Mouse (Mus musculus): Measurements from ENCODE around the gene Lhpp. TPM values are rescaled to one million over a fixed set of nuclear protein-coding genes. Genes with fewer than 3 reads are reported as not detected.

Lhpp gene
- polyA plus RNA-seq, 1 experiment from 2014 or later: 25.7 TPM

DNA sequence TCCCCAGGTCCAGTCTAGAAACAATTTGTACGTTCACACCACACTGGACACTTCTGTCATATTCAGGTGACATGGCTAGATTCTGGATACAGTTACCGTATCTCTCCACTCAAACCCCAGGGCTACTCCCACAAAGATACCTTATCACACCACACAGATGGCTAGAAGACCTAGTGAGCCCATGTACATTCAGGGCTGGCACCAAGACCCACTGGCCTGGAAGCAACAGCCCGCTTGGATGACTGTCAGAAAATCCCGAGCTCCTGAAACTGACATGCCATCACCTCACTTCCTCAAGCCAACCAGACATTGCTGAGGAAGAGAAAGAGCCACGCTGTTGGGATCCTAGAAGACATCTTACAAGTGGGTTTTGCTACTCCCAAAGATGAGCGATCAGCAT, 128.4 kb downstream of the Lhpp start:
- no peak overlapping the region for H3K27ac ChIP-seq (replicated peaks)
- H3K36me3 ChIP-seq: no peaks in the 10 kb centered on the region
- ATAC-seq (replicated peaks): no peak
- 89% methylated on average over 6 of the region's 6 CpGs for WGBS
- H3K27me3 ChIP-seq: no peaks in the 10 kb centered on the region
- H3K9me3 ChIP-seq: no peaks in the 10 kb centered on the region
- no peak overlapping the region for H3K4me2 ChIP-seq (replicated peaks)
- H3K4me1 ChIP-seq: peaks cover 24% of the 10 kb centered on the region
- H3K9ac ChIP-seq (replicated peaks): no peak overlapping the region
- H3K4me3 ChIP-seq: no peak overlapping the region

DNA sequence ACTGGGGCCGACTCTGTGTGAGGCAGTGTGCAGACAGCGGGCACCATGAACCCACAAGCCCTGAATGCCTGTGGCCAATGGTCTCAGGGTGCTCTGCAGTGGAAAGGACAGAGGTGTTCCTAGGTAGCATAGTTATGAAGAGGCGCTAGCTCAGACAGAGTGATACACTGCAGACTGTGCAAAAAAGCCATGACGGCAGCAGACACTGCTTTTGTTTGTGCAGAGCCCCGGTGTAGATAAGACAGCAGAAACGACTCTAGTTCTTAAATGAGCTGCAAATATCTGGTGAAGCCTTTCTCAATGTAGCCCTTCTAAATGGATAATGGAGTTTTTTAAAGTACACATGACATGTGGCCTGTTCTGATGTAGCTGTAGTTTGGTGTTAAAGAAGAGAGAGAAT, 129.4 kb downstream of the Lhpp start:
- WGBS: 89% methylated on average over 6 of the region's 6 CpGs
- Histone ChIP-seq H3K9me3 (no peaks in the 10 kb centered on the region), H3K27ac (replicated peaks) (no peak overlapping the region), H3K4me2 (replicated peaks) (no peak overlapping the region), H3K9ac (replicated peaks) (no peak overlapping the region), H3K36me3 (no peaks in the 10 kb centered on the region), H3K27me3 (no peaks in the 10 kb centered on the region), H3K4me1 (peaks cover 16% of the 10 kb centered on the region), H3K4me3 (no peak overlapping the region)
- ATAC-seq (replicated peaks): no peak

DNA sequence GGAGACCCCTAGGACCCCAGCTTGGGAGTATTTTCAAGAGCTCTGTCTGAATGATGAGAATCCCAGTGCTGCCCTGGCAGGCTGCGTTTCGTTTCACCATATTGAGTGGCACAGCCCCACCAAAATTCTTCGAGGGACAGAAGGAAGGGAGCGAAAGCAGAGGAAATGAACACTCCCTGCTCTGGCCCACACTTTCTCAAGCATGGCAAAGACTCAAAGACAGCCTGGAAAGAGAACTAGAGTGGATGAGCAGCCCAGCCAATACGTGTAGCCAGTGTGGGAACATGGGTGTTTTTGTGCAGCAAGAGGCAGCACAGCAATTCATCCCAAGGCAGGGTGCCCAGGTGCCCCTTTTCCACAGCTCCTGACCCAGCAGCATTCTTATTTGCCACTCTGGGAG, 132.5 kb downstream of the Lhpp start:
- no peak for ATAC-seq (replicated peaks)
- Histone ChIP-seq H3K4me2 (replicated peaks) (no peak overlapping the region), H3K27me3 (no peaks in the 10 kb centered on the region), H3K9me3 (no peaks in the 10 kb centered on the region), H3K9ac (replicated peaks) (no peak overlapping the region), H3K4me1 (peaks cover 5% of the 10 kb centered on the region; the same call in 1 of the 2 replicates), H3K27ac (replicated peaks) (peak overlapping the region; percentile 23), H3K4me3 (no peak overlapping the region), H3K36me3 (no peaks in the 10 kb centered on the region)
- 78% methylated on average over 5 of the region's 5 CpGs for WGBS

DNA sequence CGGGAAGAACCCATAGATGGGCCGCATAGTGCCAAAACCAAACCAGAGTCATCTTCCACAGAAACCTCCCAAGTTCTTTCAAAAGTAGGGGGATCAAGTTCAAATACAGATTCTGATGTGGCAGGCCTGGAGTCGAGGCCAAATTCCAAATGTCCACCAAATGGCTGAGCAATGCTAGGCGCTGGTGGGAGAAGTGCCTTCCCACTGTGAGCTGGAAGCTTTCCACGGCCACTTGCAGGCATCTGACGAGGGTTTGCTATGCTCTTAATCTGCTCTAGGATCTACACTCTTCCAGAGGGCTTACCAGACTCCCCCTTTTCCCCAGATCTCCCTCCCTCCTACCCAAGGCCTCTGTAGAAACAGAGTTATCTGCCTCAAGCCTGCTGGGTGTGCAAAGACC, 136.7 kb downstream of the Lhpp start:
- Histone ChIP-seq H3K36me3 (no peaks in the 10 kb centered on the region), H3K27me3 (no peaks in the 10 kb centered on the region), H3K4me2 (replicated peaks) (no peak overlapping the region), H3K4me1 (peaks cover 5% of the 10 kb centered on the region; the same call in 1 of the 2 replicates), H3K9ac (replicated peaks) (no peak overlapping the region), H3K4me3 (no peak overlapping the region), H3K9me3 (no peaks in the 10 kb centered on the region), H3K27ac (replicated peaks) (no peak overlapping the region)
- no peak for ATAC-seq (replicated peaks)
- 82% methylated on average over 6 of the region's 6 CpGs for WGBS

DNA sequence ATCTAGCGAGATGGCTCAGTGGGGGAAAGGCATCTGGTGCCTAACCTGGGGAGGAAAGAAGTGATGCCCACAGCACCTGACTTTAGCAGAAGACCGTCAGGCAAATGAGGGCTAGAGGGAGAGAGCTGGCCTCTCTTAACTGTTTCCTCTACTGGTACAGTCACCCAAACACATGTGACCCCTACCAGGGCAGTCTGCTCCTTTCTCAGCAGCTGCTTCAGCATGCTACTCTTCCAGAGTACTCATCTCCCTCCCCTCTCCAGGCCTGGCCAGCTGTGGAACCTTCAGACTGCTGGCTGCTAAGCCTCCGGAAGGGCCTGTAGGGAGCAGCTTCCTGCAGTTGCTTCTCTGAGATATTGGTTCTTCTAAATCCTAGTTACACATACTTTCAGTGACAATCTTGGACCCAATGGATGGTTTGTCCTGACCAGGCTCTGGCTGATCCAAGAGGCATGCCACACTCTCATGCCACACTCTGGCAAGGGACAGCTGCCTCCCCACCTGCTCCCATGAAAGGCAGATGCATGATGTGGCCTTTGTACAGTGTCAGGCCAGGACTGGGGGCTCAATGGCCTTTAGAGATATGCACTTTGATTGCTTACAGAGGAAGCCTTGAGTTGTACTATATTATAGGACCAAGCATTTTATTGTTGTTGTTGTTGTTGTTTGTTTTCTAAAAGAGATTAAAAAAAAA, 137.8 kb downstream of the Lhpp start:
- Histone ChIP-seq H3K36me3 (no peaks in the 10 kb centered on the region), H3K9ac (replicated peaks) (no peak overlapping the region), H3K27ac (replicated peaks) (no peak overlapping the region), H3K4me3 (no peak overlapping the region), H3K27me3 (no peaks in the 10 kb centered on the region), H3K4me1 (peaks cover 1% of the 10 kb centered on the region), H3K4me2 (replicated peaks) (no peak overlapping the region), H3K9me3 (no peaks in the 10 kb centered on the region)
- ATAC-seq (replicated peaks): no peak
- 93% methylated on average over 3 of the region's 3 CpGs for WGBS

DNA sequence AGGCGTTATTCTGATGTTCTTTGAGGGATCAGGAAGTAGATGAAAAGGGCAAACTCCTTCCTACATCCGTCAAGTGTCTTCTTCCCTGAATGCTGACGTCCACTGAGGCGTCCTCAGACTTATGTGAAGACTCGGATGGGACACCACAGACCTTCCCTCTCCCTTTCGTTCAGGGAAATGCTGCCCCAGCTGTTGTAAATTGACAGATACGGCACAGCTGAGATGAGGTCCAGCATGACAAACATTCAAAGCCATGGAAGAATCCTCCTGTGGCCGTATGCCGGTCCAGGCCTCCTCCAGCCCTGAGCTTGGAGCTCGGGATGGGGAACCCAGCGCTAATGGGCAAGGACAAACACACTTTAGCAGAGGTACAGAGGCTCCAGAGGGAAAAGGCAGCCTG, 139.1 kb downstream of the Lhpp start:
- no peaks in the 10 kb centered on the region for H3K27me3 ChIP-seq
- no peak overlapping the region for H3K27ac ChIP-seq (replicated peaks)
- 93% methylated on average over 11 of the region's 11 CpGs for WGBS
- ATAC-seq (replicated peaks): no peak
- peaks cover 12% of the 10 kb centered on the region for H3K4me1 ChIP-seq
- H3K4me2 ChIP-seq (replicated peaks): no peak overlapping the region
- no peaks in the 10 kb centered on the region for H3K36me3 ChIP-seq
- H3K9ac ChIP-seq (replicated peaks): no peak overlapping the region
- H3K9me3 ChIP-seq: no peaks in the 10 kb centered on the region
- no peak overlapping the region for H3K4me3 ChIP-seq

DNA sequence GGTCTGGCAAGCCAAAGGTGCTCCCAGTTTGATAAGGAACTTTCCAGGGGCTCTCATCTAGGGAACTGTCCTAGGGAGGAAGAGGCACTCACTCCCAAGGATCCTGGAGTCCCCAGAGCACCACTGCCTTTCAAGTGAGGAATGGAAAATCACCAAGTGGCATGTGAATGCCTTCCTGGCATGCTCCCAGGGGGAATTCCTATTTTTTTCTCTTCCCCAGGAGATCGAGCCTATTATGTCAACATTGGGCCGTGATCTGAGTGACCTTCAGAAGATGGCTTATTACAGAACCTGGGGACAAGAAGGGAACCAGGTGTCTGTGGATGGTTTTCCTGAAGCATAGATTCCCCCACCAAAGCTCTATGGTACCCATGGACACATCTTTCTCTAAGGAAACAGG, 141.3 kb downstream of the Lhpp start:
- ATAC-seq (replicated peaks): no peak
- H3K36me3 ChIP-seq: no peaks in the 10 kb centered on the region
- no peak overlapping the region for H3K27ac ChIP-seq (replicated peaks)
- H3K9me3 ChIP-seq: no peaks in the 10 kb centered on the region
- peaks cover 18% of the 10 kb centered on the region for H3K4me1 ChIP-seq
- no peak overlapping the region for H3K4me3 ChIP-seq
- H3K27me3 ChIP-seq: no peaks in the 10 kb centered on the region
- no peak overlapping the region for H3K9ac ChIP-seq (replicated peaks)
- WGBS: 70% methylated on average over 2 of the region's 2 CpGs
- H3K4me2 ChIP-seq (replicated peaks): no peak overlapping the region

DNA sequence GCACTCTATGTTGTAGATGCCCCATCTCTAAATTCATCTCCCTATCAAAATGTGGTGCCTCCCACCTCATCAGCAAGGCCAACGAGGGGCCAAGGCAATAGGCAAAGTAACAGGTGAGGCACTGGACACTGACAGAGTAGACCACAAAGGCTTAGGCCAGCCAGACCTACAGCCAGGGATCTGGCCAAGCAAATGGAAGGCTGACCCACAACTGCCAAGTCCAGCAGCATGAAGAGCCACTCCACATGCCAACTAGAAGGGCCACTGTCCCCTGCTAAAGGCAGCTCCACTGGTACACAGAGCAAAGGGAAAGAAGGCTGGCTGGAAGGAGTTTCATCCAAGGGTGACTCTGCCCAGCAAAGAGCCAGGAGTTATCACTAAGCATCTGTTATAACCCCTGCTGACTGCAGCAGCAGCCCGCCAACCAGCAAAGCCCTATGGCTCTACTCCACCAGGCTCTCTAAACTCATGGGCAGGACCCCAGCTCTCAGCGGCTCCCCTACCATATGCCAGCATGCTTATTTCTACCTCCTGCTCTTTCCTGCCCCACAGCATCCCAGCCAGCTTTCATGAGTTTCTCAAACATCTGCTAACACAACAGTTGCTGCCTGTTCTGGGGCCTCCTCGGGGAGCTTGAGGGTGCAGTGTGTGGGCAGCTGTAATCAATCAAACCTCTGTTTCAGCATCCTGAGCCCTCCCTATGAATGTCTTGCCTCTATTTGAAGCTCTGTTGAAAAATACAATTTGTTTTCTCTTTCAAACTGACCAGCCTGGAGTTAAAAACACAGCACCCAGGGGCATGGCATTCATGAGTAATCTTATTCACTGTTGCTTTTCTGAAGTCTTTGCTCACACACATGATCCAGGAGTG, 143.3 kb downstream of the Lhpp start:
- 54% methylated on average over 4 of the region's 4 CpGs for WGBS
- Histone ChIP-seq H3K9ac (replicated peaks) (no peak overlapping the region), H3K27me3 (no peaks in the 10 kb centered on the region), H3K36me3 (peaks cover 8% of the 10 kb centered on the region), H3K4me3 (no peak overlapping the region), H3K4me1 (peaks cover 18% of the 10 kb centered on the region), H3K4me2 (replicated peaks) (no peak overlapping the region), H3K9me3 (no peaks in the 10 kb centered on the region), H3K27ac (replicated peaks) (peak overlapping the region; percentile 55)
- peak; percentile 53 for ATAC-seq (replicated peaks)

DNA sequence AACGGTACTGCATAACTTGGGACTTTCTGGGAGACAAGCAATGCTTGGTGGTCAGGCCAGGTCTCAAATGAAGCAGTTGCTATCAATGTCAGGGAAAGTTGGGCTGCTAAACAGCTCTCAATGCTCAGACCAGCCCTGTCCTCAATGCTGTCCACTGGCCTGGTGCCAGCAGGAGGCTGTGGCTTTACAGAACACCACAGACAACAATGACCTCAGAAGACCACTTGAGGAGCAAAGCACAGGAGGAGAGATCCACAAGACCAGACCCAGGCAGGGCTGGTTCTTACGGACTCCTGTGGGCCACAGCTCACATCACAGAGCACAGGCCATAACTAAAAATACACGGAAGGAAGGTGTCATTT, 143.9 kb downstream of the Lhpp start:
- H3K9me3 ChIP-seq: no peaks in the 10 kb centered on the region
- 62% methylated on average over 3 of the region's 3 CpGs for WGBS
- no peak overlapping the region for H3K9ac ChIP-seq (replicated peaks)
- no peak overlapping the region for H3K4me3 ChIP-seq
- ATAC-seq (replicated peaks): no peak
- no peaks in the 10 kb centered on the region for H3K27me3 ChIP-seq
- H3K4me2 ChIP-seq (replicated peaks): no peak overlapping the region
- H3K36me3 ChIP-seq: peaks cover 8% of the 10 kb centered on the region
- peaks cover 22% of the 10 kb centered on the region for H3K4me1 ChIP-seq
- H3K27ac ChIP-seq (replicated peaks): peak overlapping the region; percentile 55

Other genes with a start within 250 kb of the Lhpp start
- 118 TPM in 2 replicates for gene Oat, start 34.2 kb upstream of the Lhpp start, polyA plus RNA-seq (2015; fragmentation: Nextera tagmentation; extraction: Ambion mirVana)
- gene Nkx1-2, start 11.0 kb upstream of the Lhpp start, polyA plus RNA-seq (2015; fragmentation: Nextera tagmentation; extraction: Ambion mirVana): 0.05 TPM in 1 of 2 replicates, not detected in the other
- 27.8 and 34.8 TPM in 2 replicates for gene Fam53b, start 203.2 kb downstream of the Lhpp start, polyA plus RNA-seq (2015; fragmentation: Nextera tagmentation; extraction: Ambion mirVana)
- gene Eef1akmt2, start 242.0 kb downstream of the Lhpp start, polyA plus RNA-seq (2015; fragmentation: Nextera tagmentation; extraction: Ambion mirVana): 102 and 108 TPM in 2 replicates
- gene Abraxas2, start 248.6 kb downstream of the Lhpp start, polyA plus RNA-seq (2015; fragmentation: Nextera tagmentation; extraction: Ambion mirVana): 40.0 and 42.6 TPM in 2 replicates